Mouse (Mus musculus) MEL-GATA-1-ER (cell line): ENCODE measurements around the gene Baiap2l1.

Experiments
- DNase-seq: peaks from one replicate; pipeline ENCODE4 v3.0.0-alpha.2; 2012; ENCODE audit warnings: low read depth; ENCODE audit errors: extremely low read depth

The Baiap2l1 gene

DNA sequence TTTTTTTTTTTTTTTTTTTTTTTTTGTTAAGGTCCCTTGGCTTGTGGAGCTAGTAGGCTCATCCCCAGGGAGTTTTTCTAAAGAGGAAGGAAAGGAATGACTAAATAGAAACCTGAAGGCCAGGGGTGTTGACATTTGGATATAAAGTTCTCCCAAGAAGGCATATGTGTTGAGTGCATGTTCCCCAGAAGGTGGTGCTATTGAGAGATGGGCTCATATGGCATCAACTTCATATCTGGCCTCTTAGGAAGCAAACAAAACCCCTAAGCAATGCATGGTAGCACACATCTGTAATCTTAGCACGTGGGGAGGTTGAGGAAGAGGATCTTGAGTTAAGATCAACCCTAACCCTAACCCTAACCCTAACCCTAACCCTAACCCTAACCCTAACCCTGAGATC, 126.5 kb downstream of the Baiap2l1 start:
- DNase-seq, result no peak

DNA sequence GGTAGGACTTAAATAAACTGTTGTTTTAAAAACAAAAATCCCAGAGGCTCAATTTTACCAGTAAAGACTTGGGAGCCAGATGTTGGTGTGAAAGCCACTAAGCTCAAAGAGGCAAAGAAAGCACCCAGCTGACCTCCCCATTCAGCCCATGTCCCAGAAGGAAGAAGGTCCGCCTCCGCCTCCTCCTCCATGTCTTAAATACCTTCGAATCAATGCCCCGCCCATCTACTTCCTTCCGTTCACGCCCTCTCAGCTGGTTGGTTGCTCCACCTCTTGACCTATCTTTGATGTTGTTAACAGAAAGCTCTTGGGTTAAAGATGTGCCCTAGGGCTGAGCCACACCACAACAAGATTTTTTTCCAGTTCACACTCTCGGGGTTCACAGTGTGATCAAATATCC, 127.7 kb downstream of the Baiap2l1 start:
- DNase-seq, result no peak

GRCm38 (mm10) chr5:144226220-144226619, 131.7 kb downstream of the Baiap2l1 start:
- no peak for DNase-seq

GRCm38 (mm10) chr5:144223899-144224816, 133.8 kb downstream of the Baiap2l1 start:
- DNase-seq, result no peak

DNA sequence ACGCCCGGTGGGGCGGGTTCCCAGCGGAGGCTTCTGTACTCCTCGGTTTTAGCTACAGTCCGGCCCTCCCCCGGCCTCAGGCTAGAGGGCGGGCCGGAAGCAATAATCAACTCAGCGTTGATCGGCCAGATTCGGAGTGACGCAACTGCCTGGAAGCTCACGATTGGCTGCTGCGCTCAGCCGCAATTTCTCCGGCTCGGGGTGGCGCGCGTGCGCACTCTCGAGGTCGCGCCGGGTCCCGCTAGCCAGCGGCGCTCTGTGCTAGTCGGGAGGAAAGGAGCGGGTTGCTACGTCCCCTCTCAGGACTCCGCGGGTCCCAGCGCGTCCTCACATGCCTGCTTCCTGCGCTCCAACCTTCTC, 134.4 kb downstream of the Baiap2l1 start, which contains the start of gene Tecpr1:
Tecpr1 (minus strand) TSS at position 113 of the 360 bp plus-strand sequence.
- DNase-seq, result peak; percentile 84

GRCm38 (mm10) chr5:144222811-144223502, 135.0 kb downstream of the Baiap2l1 start:
- DNase-seq, result no peak

- no peak for DNase-seq
These were observed 136.6 kb downstream of the Baiap2l1 start for GRCm38 (mm10) chr5:144221305-144221704.

DNA sequence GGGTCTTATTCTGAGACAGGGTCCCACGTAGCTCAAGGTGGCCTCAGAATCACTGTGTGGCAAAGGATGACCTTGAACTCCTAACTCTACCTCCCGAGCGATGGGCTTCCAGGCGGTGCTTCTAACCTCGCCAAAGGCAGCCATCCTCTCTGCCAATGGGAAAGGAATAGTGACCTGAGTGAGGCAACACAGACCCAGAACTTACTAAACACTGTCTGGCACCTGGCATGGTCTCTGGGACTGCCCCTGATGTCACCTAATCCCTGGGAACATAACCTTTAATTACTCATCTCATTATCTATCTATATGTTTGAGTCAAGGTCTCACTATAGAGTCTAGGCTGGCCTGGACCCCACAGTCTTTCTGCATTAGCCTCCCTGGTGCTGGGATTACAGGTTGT, 138.0 kb downstream of the Baiap2l1 start:
- no peak for DNase-seq

GRCm38 (mm10) chr5:144219306-144219705, 138.6 kb downstream of the Baiap2l1 start:
- no peak for DNase-seq

GRCm38 (mm10) chr5:144218061-144218460, 139.9 kb downstream of the Baiap2l1 start:
- DNase-seq, result no peak

- DNase-seq, result no peak
These were observed 141.9 kb downstream of the Baiap2l1 start for GRCm38 (mm10) chr5:144215992-144216391.
